Mouse (Mus musculus) kidney, postnatal 0 days (tissue): ENCODE data around the gene Serpine1. TPM values are rescaled to one million over a fixed set of nuclear protein-coding genes. Genes with fewer than 3 reads are reported as not detected.

Experiments
- ATAC-seq: fragments of 200-750 bp; cut with Nextera tagmentation; replicated peaks from 2 replicates; pipeline ENCODE4 v1.8.0; 2017; ENCODE audit warnings: low read depth, moderate number of reproducible peaks, moderate TSS enrichment, moderate library complexity; ENCODE audit not compliant: low FRiP score
- DNase-seq: peaks from one replicate; pipeline ENCODE4 v3.0.0-alpha.2; 2016; ENCODE audit warnings: low spot score
- H3K27ac ChIP-seq: fragments of 300-500 bp; sonication (generic); 2 replicates; pipeline ENCODE4 v1.5.1; 2014; ENCODE audit warnings: mild to moderate bottlenecking
- H3K27me3 ChIP-seq: fragments of 300-500 bp; sonication (generic); 2 replicates; pipeline ENCODE4 v1.6.1; 2014; ENCODE audit warnings: low read length, mixed read lengths; ENCODE audit not compliant: insufficient read depth
- H3K36me3 ChIP-seq: fragments of 300-500 bp; sonication (generic); 2 replicates; pipeline ENCODE4 v1.6.1; 2014; ENCODE audit warnings: low read length, mixed read lengths; ENCODE audit not compliant: insufficient read depth
- H3K4me1 ChIP-seq: fragments of 300-500 bp; sonication (generic); replicated peaks from 2 replicates; pipeline ENCODE4 v1.6.1; 2014; ENCODE audit warnings: antibody characterized with exemption, low read length, mixed read lengths; ENCODE audit not compliant: insufficient read depth
- H3K4me2 ChIP-seq: fragments of 300-500 bp; sonication (generic); 2 replicates; pipeline ENCODE4 v1.6.1; 2014; ENCODE audit warnings: mild to moderate bottlenecking, low read length, moderate library complexity, mixed read lengths
- H3K4me3 ChIP-seq: fragments of 300-500 bp; sonication (generic); replicated peaks from 2 replicates; pipeline ENCODE4 v1.5.1; 2014; ENCODE audit warnings: low read depth, low read length
- H3K9ac ChIP-seq: fragments of 300-500 bp; sonication (generic); 2 replicates; pipeline ENCODE4 v1.6.1; 2014; ENCODE audit warnings: low read depth, low read length
- H3K9me3 ChIP-seq: fragments of 300-500 bp; sonication (generic); replicated peaks from 2 replicates; pipeline ENCODE4 v1.6.1; 2016; ENCODE audit warnings: low read length, inconsistent platforms, mixed read lengths
- CTCF ChIP-seq: IDR thresholded peaks from 2 replicates; pipeline ENCODE4 v1.5.1; 2016; ENCODE audit warnings: antibody characterized with exemption, low read depth, mild to moderate bottlenecking, moderate library complexity
- WGBS: fragments of 180-500 bp; shearing (Covaris S2); extraction: QIAGEN DNeasy Blood & Tissue Kit; methylation state at CpG from one replicate; pipeline ENCODE4 v1.1.7; 2014; 5-methylcytosine and 5-hydroxymethylcytosine counted together
- polyA plus RNA-seq: library from polyadenylated mRNA; unstranded; fragments of >200 nt; fragmentation: Nextera tagmentation; extraction: Ambion mirVana; gene quantifications from 2 replicates; pipeline ENCODE4 v1.2.1, GENCODE M21; 2015

The Serpine1 gene
- polyA plus RNA-seq, 1 experiment from 2014 or later, result 0.05 TPM

DNA sequence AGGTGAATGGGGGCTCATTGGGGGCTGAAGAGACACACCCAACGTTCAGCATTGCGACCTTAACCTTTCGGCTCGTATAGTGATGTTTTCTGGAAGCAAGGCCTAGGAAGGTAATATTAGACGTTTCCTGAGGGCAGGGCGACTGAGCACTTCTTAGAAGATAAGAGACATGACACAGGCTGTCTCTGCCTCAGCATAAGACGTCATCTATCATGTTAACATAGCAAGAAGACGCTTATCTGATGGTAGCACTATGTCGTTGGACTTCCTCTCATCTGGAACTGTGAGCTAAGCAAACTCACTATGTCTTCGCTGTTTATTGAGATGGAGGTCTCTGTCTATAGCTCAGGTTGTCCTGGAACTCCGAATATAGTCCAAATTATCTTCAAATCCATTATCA lies 26.4 kb upstream of the Serpine1 start:
- Histone ChIP-seq H3K9me3 (no peaks in the 10 kb centered on the region), H3K9ac (no peak overlapping the region), H3K4me1 (0 out of 2 replicates have a peak, but pooled peaks cover 3% of the 10 kb centered on the region), H3K27ac (no peak overlapping the region), H3K4me2 (no peak overlapping the region), H3K4me3 (no peak overlapping the region), H3K27me3 (no peaks in the 10 kb centered on the region), H3K36me3 (no peaks in the 10 kb centered on the region)
- WGBS, result 57% methylated on average over 11 of the region's 11 CpGs
- DNase-seq (no peak), ATAC-seq (no peak)
- TF ChIP-seq CTCF, result no peak

DNA sequence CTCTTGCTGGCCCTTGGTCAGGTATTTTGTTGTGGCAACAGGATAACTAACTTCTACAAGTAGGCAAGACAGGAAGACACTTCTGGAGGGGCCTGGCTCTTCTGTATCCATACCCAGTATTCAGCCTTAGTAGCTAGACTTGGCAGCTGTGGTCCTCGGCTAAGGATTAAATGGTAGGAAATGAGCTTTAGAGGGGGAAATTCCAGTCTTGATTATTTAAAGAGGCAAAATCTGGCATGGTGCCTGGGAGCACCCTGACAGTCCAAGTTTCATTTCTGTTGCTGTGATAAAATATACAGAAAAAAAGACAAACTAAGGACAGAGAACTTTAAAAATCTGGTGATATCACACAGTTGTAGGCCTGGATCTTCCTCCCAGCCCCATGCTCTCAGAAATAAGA lies 24.0 kb upstream of the Serpine1 start:
- H3K4me1 ChIP-seq, result 0 out of 2 replicates have a peak, but pooled peaks cover 3% of the 10 kb centered on the region
- H3K4me3 ChIP-seq, result no peak overlapping the region
- DNase-seq (peak; percentile 72), ATAC-seq (no peak)
- H3K4me2 ChIP-seq, result no peak overlapping the region
- H3K27ac ChIP-seq, result no peak overlapping the region
- no peak for TF ChIP-seq CTCF
- no peak overlapping the region for H3K9ac ChIP-seq
- no peaks in the 10 kb centered on the region for H3K36me3 ChIP-seq
- no peaks in the 10 kb centered on the region for H3K27me3 ChIP-seq
- WGBS, result 61% methylated on average over 1 of the region's 1 CpGs
- no peaks in the 10 kb centered on the region for H3K9me3 ChIP-seq

DNA sequence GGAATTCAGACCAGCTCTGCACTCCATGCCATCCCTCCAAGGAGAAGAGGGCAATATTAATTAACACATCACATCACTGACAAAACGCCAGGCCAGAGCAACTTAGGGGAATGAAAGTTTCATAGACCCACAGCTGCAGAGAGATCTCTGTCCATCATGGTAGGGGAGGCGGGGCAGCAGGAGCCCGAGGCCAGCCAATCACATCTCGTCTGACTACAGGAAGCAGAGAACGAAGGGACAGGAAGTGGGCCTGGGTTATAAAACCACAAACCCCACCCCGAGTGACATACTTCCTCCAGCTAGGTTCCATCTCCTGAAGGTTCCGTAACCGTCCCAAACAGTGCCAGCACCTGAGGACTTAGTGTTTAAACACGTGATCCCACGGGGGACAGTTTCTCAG lies 23.1 kb upstream of the Serpine1 start:
- H3K4me3 ChIP-seq, result no peak overlapping the region
- WGBS, result 88% methylated on average over 10 of the region's 10 CpGs
- DNase-seq (no peak), ATAC-seq (no peak)
- H3K27ac ChIP-seq, result no peak overlapping the region
- TF ChIP-seq CTCF, result no peak
- no peaks in the 10 kb centered on the region for H3K27me3 ChIP-seq
- H3K4me2 ChIP-seq, result no peak overlapping the region
- H3K9me3 ChIP-seq, result no peaks in the 10 kb centered on the region
- 0 out of 2 replicates have a peak, but pooled peaks cover 3% of the 10 kb centered on the region for H3K4me1 ChIP-seq
- no peak overlapping the region for H3K9ac ChIP-seq
- H3K36me3 ChIP-seq, result no peaks in the 10 kb centered on the region

DNA sequence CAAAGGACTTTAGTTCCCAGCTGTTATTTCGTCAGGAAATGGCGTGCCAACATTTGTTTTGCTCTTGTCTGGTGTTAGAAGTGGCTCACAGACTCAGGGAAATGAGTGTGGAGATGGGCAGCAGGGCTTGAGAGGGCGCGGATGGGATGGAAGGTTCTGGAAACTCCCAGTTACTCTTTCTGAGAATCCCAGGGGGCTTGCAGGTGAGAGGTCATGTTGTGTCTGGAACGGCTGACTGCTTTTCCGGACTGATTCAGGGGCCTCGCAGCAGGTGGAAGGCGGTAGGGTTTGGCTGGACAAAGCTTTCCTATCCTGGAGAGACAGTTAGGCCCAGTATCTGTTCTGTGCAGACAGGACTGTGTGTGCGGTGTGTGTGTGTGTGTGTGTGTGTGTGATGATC lies 21.7 kb upstream of the Serpine1 start:
- Histone ChIP-seq H3K9me3 (no peaks in the 10 kb centered on the region), H3K36me3 (no peaks in the 10 kb centered on the region), H3K27me3 (no peaks in the 10 kb centered on the region), H3K4me2 (no peak overlapping the region), H3K4me1 (0 out of 2 replicates have a peak, but pooled peaks cover 3% of the 10 kb centered on the region), H3K4me3 (no peak overlapping the region), H3K27ac (no peak overlapping the region), H3K9ac (no peak overlapping the region)
- DNase-seq, result no peak
- no peak for ATAC-seq
- TF ChIP-seq CTCF, result no peak
- WGBS, result 34% methylated on average over 9 of the region's 9 CpGs

DNA sequence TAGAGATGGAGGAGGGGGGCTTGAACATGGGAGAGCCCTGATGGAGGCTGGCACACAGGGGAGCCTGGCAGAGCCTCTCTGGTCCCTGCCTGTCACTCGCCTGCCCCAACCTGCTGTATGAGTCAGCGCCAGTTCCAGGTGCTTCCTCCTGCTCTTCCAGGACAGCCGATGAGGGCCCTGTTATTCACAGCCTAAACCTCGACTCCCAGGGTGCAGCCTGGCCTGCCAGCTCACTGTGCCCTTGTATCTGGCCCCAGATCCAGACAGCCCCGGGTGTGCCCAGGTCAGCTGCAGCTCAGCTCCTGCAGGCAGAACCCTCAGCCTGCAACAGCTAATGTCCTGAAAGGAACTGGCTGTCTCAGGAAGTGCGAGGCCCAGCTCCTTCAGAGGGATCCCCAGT lies 19.5 kb upstream of the Serpine1 start:
- Histone ChIP-seq H3K9ac (no peak overlapping the region), H3K27ac (no peak overlapping the region), H3K4me2 (no peak overlapping the region), H3K4me1 (0 out of 2 replicates have a peak, but pooled peaks cover 3% of the 10 kb centered on the region), H3K36me3 (no peaks in the 10 kb centered on the region), H3K4me3 (no peak overlapping the region), H3K27me3 (no peaks in the 10 kb centered on the region), H3K9me3 (no peaks in the 10 kb centered on the region)
- no peak for ATAC-seq
- DNase-seq, result no peak
- WGBS, result 53% methylated on average over 6 of the region's 6 CpGs
- no peak for TF ChIP-seq CTCF

DNA sequence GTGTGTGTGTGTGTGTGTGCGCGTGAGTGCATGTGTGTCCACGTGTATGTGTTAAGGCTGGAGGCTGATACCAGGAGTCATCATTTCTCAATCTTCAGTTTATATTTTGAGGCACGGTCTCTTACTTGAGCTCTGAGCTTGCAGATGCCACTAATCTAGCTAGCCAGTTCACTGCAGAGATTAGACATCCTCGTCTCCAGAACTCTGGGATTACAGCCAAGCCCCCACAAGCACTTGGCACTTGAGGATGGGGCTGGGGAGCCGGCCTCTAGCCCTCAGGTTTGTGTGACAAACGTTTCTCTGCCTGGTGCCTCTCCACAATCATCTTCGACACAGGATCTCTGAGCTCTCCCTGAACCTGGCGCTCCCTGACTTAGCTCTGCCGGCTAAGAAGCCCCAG lies 18.8 kb upstream of the Serpine1 start:
- no peaks in the 10 kb centered on the region for H3K9me3 ChIP-seq
- H3K36me3 ChIP-seq, result no peaks in the 10 kb centered on the region
- no peak overlapping the region for H3K4me2 ChIP-seq
- H3K27me3 ChIP-seq, result no peaks in the 10 kb centered on the region
- no peak overlapping the region for H3K4me3 ChIP-seq
- no peak overlapping the region for H3K27ac ChIP-seq
- H3K9ac ChIP-seq, result no peak overlapping the region
- H3K4me1 ChIP-seq, result 0 out of 2 replicates have a peak, but pooled peaks cover 2% of the 10 kb centered on the region
- no peak for TF ChIP-seq CTCF
- ATAC-seq, result no peak
- WGBS, result 72% methylated on average over 10 of the region's 10 CpGs
- no peak for DNase-seq

DNA sequence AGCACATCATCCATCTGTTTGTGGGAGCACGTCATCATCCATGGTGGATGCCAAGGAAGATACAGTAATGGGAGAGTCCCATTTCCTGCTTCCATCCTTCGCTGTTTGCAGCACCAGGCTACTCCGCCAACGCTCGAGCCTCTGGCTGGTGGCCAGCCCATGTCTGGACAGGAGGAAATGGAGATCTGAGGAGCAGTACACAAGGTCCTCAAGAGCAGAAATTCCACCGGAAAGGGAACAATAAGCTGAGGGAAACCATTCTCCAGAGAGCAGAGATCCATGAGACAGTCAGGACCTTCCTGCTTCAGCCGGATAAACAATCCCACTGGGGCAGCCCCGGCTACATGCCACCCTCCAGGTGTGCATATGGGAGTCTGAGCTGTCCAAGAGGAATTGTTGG lies 15.3 kb upstream of the Serpine1 start:
- ATAC-seq (no peak), DNase-seq (peak; percentile 47)
- no peak for TF ChIP-seq CTCF
- no peak overlapping the region for H3K27ac ChIP-seq
- H3K4me3 ChIP-seq, result no peak overlapping the region
- H3K36me3 ChIP-seq, result no peaks in the 10 kb centered on the region
- H3K4me2 ChIP-seq, result no peak overlapping the region
- no peaks in the 10 kb centered on the region for H3K4me1 ChIP-seq
- WGBS, result 71% methylated on average over 8 of the region's 8 CpGs
- no peaks in the 10 kb centered on the region for H3K27me3 ChIP-seq
- no peaks in the 10 kb centered on the region for H3K9me3 ChIP-seq
- no peak overlapping the region for H3K9ac ChIP-seq
